In genomic region chr5:140542811-140543575, GRCm38 (mm10) we compare ENCODE assay signal across 11 mouse cellular contexts. TPM values are rescaled to one million over a fixed set of nuclear protein-coding genes. Genes with fewer than 3 reads are reported as not detected.
DNase-seq lines count a peak whose midpoint lies in the region; ATAC-seq and TF ChIP-seq lines count a peak whose summit lies in the region.
"Had no signal": no experiment of that assay in that cellular context is flagged by ENCODE, and none has a peak within 500 bp of the region (broad histone marks: within the 10 kb centered on the region; RNA-seq: fewer than 3 reads in every experiment).

No protein-coding gene starts in this region.

- ATAC-seq in frontal cortex, adult (ENCODE audit: low TSS enrichment): peak; percentile 47
- no peak for ATAC-seq in CD4-positive, CD25-positive, alpha-beta regulatory T cell, adult 4 months
- no peak for ATAC-seq in heart, embryonic 12.5 days (ENCODE audit: insufficient number of reproducible peaks, low FRiP score)

- H3K4me1 ChIP-seq in kidney, adult 2 months (ENCODE audit: control insufficient read depth, insufficient read depth, low read length): no peaks in the 10 kb centered on the region
- peaks cover 5% of the 10 kb centered on the region; the same call in 1 of the 2 replicates for H3K4me1 ChIP-seq in heart, embryonic 10.5 days
- H3K4me1 ChIP-seq in heart, embryonic 12.5 days (replicated peaks): no peaks in the 10 kb centered on the region
- H3K4me1 ChIP-seq: heart, embryonic 13.5 days had no signal

- no peak overlapping the region for H3K9ac ChIP-seq in heart, embryonic 12.5 days
- H3K9ac ChIP-seq: heart, embryonic 13.5 days had no signal

- WGBS in kidney, adult 2 months: 65% methylated on average over 9 of the region's 9 CpGs
- 69% methylated on average over 9 of the region's 9 CpGs for WGBS in heart, embryonic 10.5 days
- 69% methylated on average over 9 of the region's 9 CpGs for WGBS in heart, embryonic 12.5 days

- TF ChIP-seq POLR2A in kidney, adult 2 months (IDR thresholded peaks at IDR 0.05; ENCODE audit: low read depth, low read length): no peak

- no peak for TF ChIP-seq CTCF in kidney, adult 2 months (conservative IDR thresholded peaks at IDR 0.05; ENCODE audit: insufficient read depth, insufficient read length, low read depth, low read length)
- TF ChIP-seq CTCF in left cerebral cortex, adult 2 months (IDR thresholded peaks at IDR 0.05): no peak

- H3K27me3 ChIP-seq in kidney, adult 2 months (replicated peaks; ENCODE audit: control insufficient read depth, insufficient read depth, low read length): no peaks in the 10 kb centered on the region
- peaks cover 25% of the 10 kb centered on the region for H3K27me3 ChIP-seq in heart, embryonic 10.5 days (ENCODE audit: insufficient read depth, poor library complexity, severe bottlenecking)
- peaks cover 11% of the 10 kb centered on the region; the same call in 1 of the 2 replicates for H3K27me3 ChIP-seq in heart, embryonic 12.5 days (replicated peaks)

- H3K9me3 ChIP-seq in heart, embryonic 10.5 days: no peaks in the 10 kb centered on the region
- no peaks in the 10 kb centered on the region for H3K9me3 ChIP-seq in heart, embryonic 12.5 days (replicated peaks)
- H3K9me3 ChIP-seq: heart, embryonic 13.5 days had no signal

- intact Hi-C loops in left cerebral cortex, adult 2 months (cut with DNase I): no loop called here

- no peak overlapping the region for H3K4me2 ChIP-seq in heart, embryonic 12.5 days
- H3K4me2 ChIP-seq: heart, embryonic 13.5 days had no signal

- H3K36me3 ChIP-seq in kidney, adult 2 months (ENCODE audit: control insufficient read depth, insufficient read depth, low read length): no peaks in the 10 kb centered on the region
- no peaks in the 10 kb centered on the region for H3K36me3 ChIP-seq in heart, embryonic 10.5 days
- H3K36me3 ChIP-seq in heart, embryonic 12.5 days: no peaks in the 10 kb centered on the region
- H3K36me3 ChIP-seq: heart, embryonic 13.5 days had no signal

- peak; percentile 25 to 29 for DNase-seq in kidney, postnatal 36 days
- no peak for DNase-seq in kidney, adult 2 months
- peak; percentile 60 to 70 for DNase-seq in left cerebral cortex, adult 2 months (ENCODE audit: extremely low spot score in 1 of 2, low spot score in 2 of 2)
- peak; percentile 51 to 63 for DNase-seq in right cerebral cortex, adult 2 months (ENCODE audit: low spot score in 2 of 2)
- no peak for DNase-seq in heart, embryonic 10.5 days (ENCODE audit: low spot score)

- no peak overlapping the region for H3K27ac ChIP-seq in kidney, adult 2 months (ENCODE audit: insufficient read depth, low read depth, low read length)
- H3K27ac ChIP-seq in left cerebral cortex, adult 2 months: peak overlapping the region; percentile 30; the same call in 1 of the 2 replicates
- H3K27ac ChIP-seq in heart, embryonic 10.5 days: no peak overlapping the region
- no peak overlapping the region for H3K27ac ChIP-seq in heart, embryonic 12.5 days (ENCODE audit: poor library complexity, severe bottlenecking)
- H3K27ac ChIP-seq: heart, embryonic 13.5 days had no signal

- H3K4me3 ChIP-seq in kidney, adult 2 months (ENCODE audit: insufficient read depth, low read depth, low read length): no peak overlapping the region
- no peak overlapping the region for H3K4me3 ChIP-seq in left cerebral cortex, adult 2 months
- no peak overlapping the region for H3K4me3 ChIP-seq in heart, embryonic 10.5 days
- no peak overlapping the region for H3K4me3 ChIP-seq in heart, embryonic 12.5 days
- H3K4me3 ChIP-seq: heart, embryonic 13.5 days had no signal

RNA-seq across cellular contexts. Expression of gene Grifin, which starts 21.9 kb away (rescaled TPM):
- not detected in 2 replicates for polyA plus RNA-seq in kidney, adult 2 months (2012; rRNA removed)
- total RNA-seq in left cerebral cortex, adult 2 months (2021): not detected
- 1 to 10 TPM; 1.5 to 3.8 TPM for polyA plus RNA-seq in CD4-positive, CD25-positive, alpha-beta regulatory T cell, adult 4 months (2017; shearing (Covaris generic))
- polyA plus RNA-seq in heart, embryonic 10.5 days (2016; fragmentation: Nextera tagmentation; extraction: Ambion mirVana): not detected in 2 replicates
- polyA plus RNA-seq in heart, embryonic 12.5 days (2016; fragmentation: Nextera tagmentation; extraction: Ambion mirVana): 0.31 TPM in 1 of 2 replicates, not detected in the other
- total RNA-seq: CH12.LX; liver, adult 2 months had no signal
- polyA plus RNA-seq: heart, embryonic 13.5 days; liver, adult 2 months had no signal

RNA-seq across cellular contexts. Expression of gene Chst12, which starts 37.6 kb away (rescaled TPM):
- 6.7 and 8.3 TPM in 2 replicates for polyA plus RNA-seq in kidney, adult 2 months (2012; rRNA removed)
- total RNA-seq in left cerebral cortex, adult 2 months (2021): 10 to 100 TPM; 16.2 to 17.5 TPM
- 10 to 100 TPM; 31.8 to 44.3 TPM for polyA plus RNA-seq in CD4-positive, CD25-positive, alpha-beta regulatory T cell, adult 4 months (2017; shearing (Covaris generic))
- polyA plus RNA-seq in heart, embryonic 10.5 days (2016; fragmentation: Nextera tagmentation; extraction: Ambion mirVana): 26.7 and 26.9 TPM in 2 replicates
- 22.5 TPM in 2 replicates for polyA plus RNA-seq in heart, embryonic 12.5 days (2016; fragmentation: Nextera tagmentation; extraction: Ambion mirVana)

Comparison
In these comparisons a context has a peak if more than half of its experiments do, and no peak if none do; other contexts are left out.
1. DNase-seq: peak in kidney, postnatal 36 days (2 of 2), left cerebral cortex, adult 2 months (2 of 2) and right cerebral cortex, adult 2 months (2 of 2); none in kidney, adult 2 months (single experiment) and heart, embryonic 10.5 days (single experiment).